In genomic region chr7:141046931-141047580, GRCm38 (mm10) we compare ENCODE assay signal across 8 mouse cellular contexts. TPM values are rescaled to one million over a fixed set of nuclear protein-coding genes. Genes with fewer than 3 reads are reported as not detected.
DNase-seq lines count a peak whose midpoint lies in the region; ATAC-seq lines count a peak whose summit lies in the region.

No protein-coding gene starts in this region.

- H3K27me3 ChIP-seq in heart, embryonic 15.5 days: no peaks in the 10 kb centered on the region
- no peaks in the 10 kb centered on the region for H3K27me3 ChIP-seq in midbrain, embryonic 16.5 days (ENCODE audit: control insufficient read depth, insufficient read depth, low read depth, low read length)

- peaks cover 7% of the 10 kb centered on the region; the same call in 1 of the 2 replicates for H3K4me1 ChIP-seq in brown adipose tissue, adult 24 weeks (ENCODE audit: control insufficient read depth, insufficient read depth, insufficient read length, low read length)
- H3K4me1 ChIP-seq in heart, embryonic 15.5 days (replicated peaks): peaks cover 16% of the 10 kb centered on the region
- peaks cover 5% of the 10 kb centered on the region for H3K4me1 ChIP-seq in midbrain, embryonic 16.5 days (ENCODE audit: control insufficient read depth, insufficient read depth, low read length)

- H3K4me3 ChIP-seq in brown adipose tissue, adult 24 weeks (ENCODE audit: insufficient read depth, low read depth, low read length): peak overlapping the region; percentile 28
- peak overlapping the region; percentile 44; the same call in 1 of the 2 replicates for H3K4me3 ChIP-seq in heart, embryonic 15.5 days
- H3K4me3 ChIP-seq in midbrain, embryonic 16.5 days (ENCODE audit: low read depth, low read length): 0 out of 2 replicates have a peak overlapping the region, but pooled peaks have one; percentile 30

- peak overlapping the region; percentile 88 for H3K4me2 ChIP-seq in heart, embryonic 15.5 days
- H3K4me2 ChIP-seq in midbrain, embryonic 16.5 days (ENCODE audit: low read length): peak overlapping the region; percentile 61

- H3K36me3 ChIP-seq in heart, embryonic 15.5 days: no peaks in the 10 kb centered on the region
- H3K36me3 ChIP-seq in midbrain, embryonic 16.5 days (ENCODE audit: control insufficient read depth, insufficient read depth, low read length): no peaks in the 10 kb centered on the region

- H3K9ac ChIP-seq in heart, embryonic 15.5 days: no peak overlapping the region
- H3K9ac ChIP-seq in midbrain, embryonic 16.5 days (ENCODE audit: low read depth, low read length): no peak overlapping the region

- H3K27ac ChIP-seq in brown adipose tissue, adult 24 weeks (replicated peaks; ENCODE audit: low read depth, low read length): peak overlapping the region; percentile 95
- peak overlapping the region; percentile 90 for H3K27ac ChIP-seq in heart, embryonic 15.5 days
- H3K27ac ChIP-seq in midbrain, embryonic 16.5 days (ENCODE audit: low read length): peak overlapping the region; percentile 61

- no peaks in the 10 kb centered on the region for H3K9me3 ChIP-seq in heart, embryonic 15.5 days (replicated peaks)
- no peaks in the 10 kb centered on the region for H3K9me3 ChIP-seq in midbrain, embryonic 16.5 days (replicated peaks; ENCODE audit: control insufficient read depth, low read length, poor library complexity, severe bottlenecking)

- ATAC-seq in heart, embryonic 15.5 days (replicated peaks; ENCODE audit: insufficient number of reproducible peaks, insufficient read depth, low FRiP score, low read depth): no peak
- no peak for ATAC-seq in midbrain, embryonic 16.5 days
- ATAC-seq in inflammation-experienced regulatory T-cells, adult 6 months: no peak

- DNase-seq in adrenal gland, adult (ENCODE audit: inconsistent age in 2 of 2, low spot score in 1 of 2): peak; percentile 35 to 71
- DNase-seq in adrenal gland, postnatal 14 days: no peak
- DNase-seq in kidney, postnatal 4 days: peak; percentile 57 to 70
- no peak for DNase-seq in left cerebral cortex, adult 9 months (ENCODE audit: low spot score in 2 of 2)

- 55% methylated on average over 6 of the region's 6 CpGs for WGBS in heart, embryonic 15.5 days
- 73% methylated on average over 6 of the region's 6 CpGs for WGBS in midbrain, embryonic 16.5 days

RNA-seq across cellular contexts. Expression of gene B4galnt4, which starts 13.8 kb away (rescaled TPM):
- total RNA-seq in adrenal gland, postnatal 14 days (2021): 1.4 and 2.7 TPM in 2 replicates
- polyA plus RNA-seq in brown adipose tissue, adult 24 weeks (2012; ENCODE audit: insufficient read depth, insufficient read length, missing spikeins): not detected in 2 replicates
- 1.0 and 2.0 TPM in 2 replicates for polyA plus RNA-seq in heart, embryonic 15.5 days (2015; fragmentation: Nextera tagmentation; extraction: Ambion mirVana)
- polyA plus RNA-seq in midbrain, embryonic 16.5 days (2015; fragmentation: Nextera tagmentation; extraction: Ambion mirVana): 59.5 and 65.7 TPM in 2 replicates
- polyA plus RNA-seq in inflammation-experienced regulatory T-cells, adult 6 months (2017; shearing (Covaris generic)): 10 to 100 TPM; 11.1 to 13.1 (median 12.5) TPM

RNA-seq across cellular contexts. Expression of gene Gm17387, which starts 18.1 kb away (rescaled TPM):
- total RNA-seq in adrenal gland, postnatal 14 days (2021): not detected in 2 replicates
- polyA plus RNA-seq in brown adipose tissue, adult 24 weeks (2012; ENCODE audit: insufficient read depth, insufficient read length, missing spikeins): not detected in 2 replicates
- polyA plus RNA-seq in heart, embryonic 15.5 days (2015; fragmentation: Nextera tagmentation; extraction: Ambion mirVana): not detected in 2 replicates
- not detected in 2 replicates for polyA plus RNA-seq in midbrain, embryonic 16.5 days (2015; fragmentation: Nextera tagmentation; extraction: Ambion mirVana)
- not detected for polyA plus RNA-seq in inflammation-experienced regulatory T-cells, adult 6 months (2017; shearing (Covaris generic))

RNA-seq across cellular contexts. Expression of gene Ifitm6, which starts 29.3 kb away (rescaled TPM):
- total RNA-seq in adrenal gland, postnatal 14 days (2021): 0.89 and 1.4 TPM in 2 replicates
- polyA plus RNA-seq in brown adipose tissue, adult 24 weeks (2012; ENCODE audit: insufficient read depth, insufficient read length, missing spikeins): 2.1 TPM in 1 of 2 replicates, not detected in the other
- 0.53 and 1.4 TPM in 2 replicates for polyA plus RNA-seq in heart, embryonic 15.5 days (2015; fragmentation: Nextera tagmentation; extraction: Ambion mirVana)
- 0.69 and 0.91 TPM in 2 replicates for polyA plus RNA-seq in midbrain, embryonic 16.5 days (2015; fragmentation: Nextera tagmentation; extraction: Ambion mirVana)
- under 1 TPM in 1 of 3 experiments, not detected in 2; 0.94 TPM for polyA plus RNA-seq in inflammation-experienced regulatory T-cells, adult 6 months (2017; shearing (Covaris generic))

RNA-seq across cellular contexts. Expression of gene Pkp3, which starts 31.0 kb away (rescaled TPM):
- 0.96 and 3.5 TPM in 2 replicates for total RNA-seq in adrenal gland, postnatal 14 days (2021)
- 1.6 TPM in 1 of 2 replicates, not detected in the other for polyA plus RNA-seq in brown adipose tissue, adult 24 weeks (2012; ENCODE audit: insufficient read depth, insufficient read length, missing spikeins)
- polyA plus RNA-seq in heart, embryonic 15.5 days (2015; fragmentation: Nextera tagmentation; extraction: Ambion mirVana): 0.97 and 5.9 TPM in 2 replicates
- 0.06 TPM in 1 of 2 replicates, not detected in the other for polyA plus RNA-seq in midbrain, embryonic 16.5 days (2015; fragmentation: Nextera tagmentation; extraction: Ambion mirVana)
- 100 to 1,000 TPM; 413 to 487 (median 426) TPM for polyA plus RNA-seq in inflammation-experienced regulatory T-cells, adult 6 months (2017; shearing (Covaris generic))

RNA-seq across cellular contexts. Expression of gene Ifitm3, which starts 36.5 kb away (rescaled TPM):
- 124 and 169 TPM in 2 replicates for total RNA-seq in adrenal gland, postnatal 14 days (2021)
- 117 and 134 TPM in 2 replicates for polyA plus RNA-seq in brown adipose tissue, adult 24 weeks (2012; ENCODE audit: insufficient read depth, insufficient read length, missing spikeins)
- polyA plus RNA-seq in heart, embryonic 15.5 days (2015; fragmentation: Nextera tagmentation; extraction: Ambion mirVana): 103 and 212 TPM in 2 replicates
- 28.2 and 37.3 TPM in 2 replicates for polyA plus RNA-seq in midbrain, embryonic 16.5 days (2015; fragmentation: Nextera tagmentation; extraction: Ambion mirVana)
- polyA plus RNA-seq in inflammation-experienced regulatory T-cells, adult 6 months (2017; shearing (Covaris generic)): 10 to 100 TPM in 1 of 3 experiments, 1 to 10 TPM in 2; 2.7 to 11.2 (median 3.0) TPM

Comparison
In these comparisons a context has a peak if more than half of its experiments do, and no peak if none do; other contexts are left out.
1. DNase-seq: peak in adrenal gland, adult (2 of 2) and kidney, postnatal 4 days (2 of 2); none in adrenal gland, postnatal 14 days (single experiment) and left cerebral cortex, adult 9 months (0 of 2).
2. Peak in every context shown above with its lines, with median percentiles within 50 percentile points of each other: H3K27ac ChIP-seq and H3K4me3 ChIP-seq.